Mouse (Mus musculus): ENCODE results near the gene Gne. TPM values are rescaled to one million over a fixed set of nuclear protein-coding genes. Genes with fewer than 3 reads are reported as not detected.

Gene Gne
- 207 TPM for polyA plus RNA-seq (2014; fragmentation: Illumina TruSeq; extraction: RNeasy Lipid Tissue Mini Kit (QIAGEN cat#74804); ENCODE audit: low read depth, low replicate concordance)

GRCm38 (mm10) chr4:44083945-44084344 is at the start of gene Gne:
Gne (minus strand) TSS chr4:44084177.

DNA sequence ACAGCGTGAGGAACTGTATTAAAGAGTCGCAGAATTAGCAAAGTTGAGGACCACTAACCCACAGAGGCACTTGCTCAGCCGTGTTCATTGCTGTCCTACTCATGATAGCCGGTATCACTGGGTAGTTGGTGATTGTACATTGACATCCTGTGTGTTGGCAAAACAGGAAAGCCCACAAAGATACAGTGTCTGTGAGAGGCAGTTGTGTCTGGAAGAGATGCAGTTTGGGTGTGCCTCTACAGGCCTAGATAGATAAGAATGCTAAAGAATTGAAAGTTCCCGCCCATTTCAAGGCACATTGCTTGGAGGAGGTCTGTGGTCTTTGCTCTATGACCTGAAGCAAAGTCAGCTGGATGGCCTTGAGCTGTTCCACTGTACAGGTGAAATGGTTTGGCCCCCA is 79.9 kb downstream of the Gne start, which contains the start of gene Clta:
Clta (plus strand) TSS at position 327 of the 400 bp plus-strand sequence.

Other genes starting within 250 kb of the Gne start
- not detected for gene Olfr157, start 244.0 kb downstream of the Gne start, polyA plus RNA-seq (2014; fragmentation: Illumina TruSeq; extraction: RNeasy Lipid Tissue Mini Kit (QIAGEN cat#74804); ENCODE audit: low read depth, low replicate concordance)
- gene Olfr155, start 232.6 kb downstream of the Gne start, polyA plus RNA-seq (2014; fragmentation: Illumina TruSeq; extraction: RNeasy Lipid Tissue Mini Kit (QIAGEN cat#74804); ENCODE audit: low read depth, low replicate concordance) = not detected
- 8.7 TPM for gene Reck, start 208.6 kb downstream of the Gne start, polyA plus RNA-seq (2014; fragmentation: Illumina TruSeq; extraction: RNeasy Lipid Tissue Mini Kit (QIAGEN cat#74804); ENCODE audit: low read depth, low replicate concordance)
- gene Glipr2, start 126.8 kb downstream of the Gne start, polyA plus RNA-seq (2014; fragmentation: Illumina TruSeq; extraction: RNeasy Lipid Tissue Mini Kit (QIAGEN cat#74804); ENCODE audit: low read depth, low replicate concordance) = 20.5 TPM
- gene Ccin, start 100.7 kb downstream of the Gne start, polyA plus RNA-seq (2014; fragmentation: Illumina TruSeq; extraction: RNeasy Lipid Tissue Mini Kit (QIAGEN cat#74804); ENCODE audit: low read depth, low replicate concordance) = not detected
- gene Clta, start 79.7 kb downstream of the Gne start, polyA plus RNA-seq (2014; fragmentation: Illumina TruSeq; extraction: RNeasy Lipid Tissue Mini Kit (QIAGEN cat#74804); ENCODE audit: low read depth, low replicate concordance) = 98.4 TPM
- 85.0 TPM for gene Rnf38, start 149.6 kb upstream of the Gne start, polyA plus RNA-seq (2014; fragmentation: Illumina TruSeq; extraction: RNeasy Lipid Tissue Mini Kit (QIAGEN cat#74804); ENCODE audit: low read depth, low replicate concordance)
- 7.1 TPM for gene Melk, start 216.7 kb upstream of the Gne start, polyA plus RNA-seq (2014; fragmentation: Illumina TruSeq; extraction: RNeasy Lipid Tissue Mini Kit (QIAGEN cat#74804); ENCODE audit: low read depth, low replicate concordance)

All from sigmoid colon, adult 10 weeks (tissue).